ENCODE assay signal across 25 mouse cellular contexts in the genomic region with DNA sequence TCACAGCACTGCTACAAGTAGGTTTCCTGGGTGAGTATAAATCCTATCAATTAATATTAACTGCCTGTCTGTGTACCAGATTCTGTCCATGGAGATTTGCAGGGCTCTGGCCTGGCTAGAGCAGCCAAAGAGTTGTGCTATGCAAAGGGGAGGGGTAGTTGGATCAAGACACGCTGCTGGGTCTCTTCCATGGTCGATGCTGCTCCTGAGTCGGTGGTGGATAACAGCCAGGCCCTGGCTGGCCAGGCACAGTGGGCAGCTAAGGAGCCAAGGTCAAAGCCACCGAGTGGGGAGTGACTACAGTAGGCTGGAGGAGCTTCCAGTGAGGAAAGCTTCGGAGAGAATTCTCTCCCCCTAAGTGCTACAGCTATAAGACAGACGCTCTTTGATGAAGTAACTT. TPM values are rescaled to one million over a fixed set of nuclear protein-coding genes. Genes with fewer than 3 reads are reported as not detected.
DNase-seq lines count a peak whose midpoint lies in the region; ATAC-seq and TF ChIP-seq lines count a peak whose summit lies in the region.
"Had no signal": no experiment of that assay in that cellular context is flagged by ENCODE, and none has a peak within 500 bp of the region (broad histone marks: within the 10 kb centered on the region; RNA-seq: fewer than 3 reads in every experiment).

No protein-coding gene starts in this region.

- no peaks in the 10 kb centered on the region for H3K36me3 ChIP-seq in hindbrain, postnatal 0 days (ENCODE audit: insufficient read depth, low read length)
- no peaks in the 10 kb centered on the region for H3K36me3 ChIP-seq in hindbrain, embryonic 11.5 days (ENCODE audit: control insufficient read depth, insufficient read depth, low read length)
- H3K36me3 ChIP-seq: embryonic facial prominence, embryonic 15.5 days had no signal

- no peak for TF ChIP-seq CTCF in hindbrain, postnatal 0 days (IDR thresholded peaks at IDR 0.05; ENCODE audit: low read depth)

- H3K27ac ChIP-seq in hindbrain, postnatal 0 days: no peak overlapping the region
- no peak overlapping the region for H3K27ac ChIP-seq in hindbrain, embryonic 11.5 days (ENCODE audit: low read depth, low read length)
- H3K27ac ChIP-seq: embryonic facial prominence, embryonic 15.5 days; kidney, postnatal 0 days had no signal

- no peaks in the 10 kb centered on the region for H3K9me3 ChIP-seq in hindbrain, postnatal 0 days (ENCODE audit: low read length)
- H3K9me3 ChIP-seq in hindbrain, embryonic 11.5 days (ENCODE audit: control insufficient read depth, low read length): no peaks in the 10 kb centered on the region
- H3K9me3 ChIP-seq: embryonic facial prominence, embryonic 15.5 days had no signal

- H3K9ac ChIP-seq in hindbrain, postnatal 0 days (replicated peaks; ENCODE audit: low read length): no peak overlapping the region
- no peak overlapping the region for H3K9ac ChIP-seq in hindbrain, embryonic 11.5 days (ENCODE audit: low read depth, low read length)
- H3K9ac ChIP-seq: embryonic facial prominence, embryonic 15.5 days; lung, embryonic 14.5 days had no signal

- H3K27me3 ChIP-seq in hindbrain, postnatal 0 days (ENCODE audit: insufficient read depth, low read length): no peaks in the 10 kb centered on the region
- no peaks in the 10 kb centered on the region for H3K27me3 ChIP-seq in hindbrain, embryonic 11.5 days (ENCODE audit: control insufficient read depth, insufficient read depth, low read length)
- H3K27me3 ChIP-seq: embryonic facial prominence, embryonic 15.5 days had no signal

- no peak for ATAC-seq in hindbrain, postnatal 0 days
- ATAC-seq in hindbrain, embryonic 11.5 days (ENCODE audit: low FRiP score): no peak
- ATAC-seq: forebrain, embryonic 16.5 days had no signal

- DNase-seq in cerebellum, postnatal 25 days: peak; percentile 27 to 49
- DNase-seq in cerebellum, adult 9-11 months: no peak
- DNase-seq in hindbrain, postnatal 0 days (ENCODE audit: low spot score): peak; percentile 8
- DNase-seq in hindbrain, embryonic 11.5 days (ENCODE audit: low spot score): no peak
- peak; percentile 40 for DNase-seq in ovary, postnatal 36 days (ENCODE audit: low spot score)
- DNase-seq in ovary, postnatal 10 days (ENCODE audit: low spot score): no peak
- DNase-seq in lung, adult 18-20 months: no peak
- DNase-seq: B cell, adult 2 months; cerebellum, postnatal 36 days; kidney, adult 18-20 months; lung, embryonic 14.5 days; lung, postnatal 4 days; right cerebral cortex, postnatal 14 days; spleen, adult 18-20 months; thymus, postnatal 4 days had no signal

- no peak overlapping the region for H3K4me2 ChIP-seq in hindbrain, postnatal 0 days (ENCODE audit: low read depth, low read length)
- H3K4me2 ChIP-seq in hindbrain, embryonic 11.5 days (replicated peaks; ENCODE audit: low read depth, low read length): no peak overlapping the region
- H3K4me2 ChIP-seq: embryonic facial prominence, embryonic 15.5 days; liver, embryonic 11.5 days; lung, embryonic 14.5 days had no signal

- no peaks in the 10 kb centered on the region for H3K4me1 ChIP-seq in hindbrain, postnatal 0 days (ENCODE audit: insufficient read depth, low read length)
- H3K4me1 ChIP-seq in hindbrain, embryonic 11.5 days (replicated peaks; ENCODE audit: control insufficient read depth, insufficient read depth, low read length): no peaks in the 10 kb centered on the region
- H3K4me1 ChIP-seq: embryonic facial prominence, embryonic 15.5 days had no signal

- no peak overlapping the region for H3K4me3 ChIP-seq in hindbrain, postnatal 0 days (ENCODE audit: low read length)
- H3K4me3 ChIP-seq in hindbrain, embryonic 11.5 days (ENCODE audit: low read depth, low read length): no peak overlapping the region
- H3K4me3 ChIP-seq: embryonic facial prominence, embryonic 15.5 days had no signal

- WGBS in hindbrain, postnatal 0 days: 68% methylated on average over 6 of the region's 6 CpGs
- WGBS in hindbrain, embryonic 11.5 days: 84% methylated on average over 6 of the region's 6 CpGs

RNA-seq across cellular contexts. Expression of a gene that starts 24.0 kb away (rescaled TPM):
- 0.37 TPM in 1 of 2 replicates, not detected in the other for total RNA-seq in hindbrain, postnatal 0 days (2014; rRNA removed)
- 0.21 TPM in 1 of 2 replicates, not detected in the other for polyA plus RNA-seq in hindbrain, postnatal 0 days (2015; fragmentation: Nextera tagmentation; extraction: Ambion mirVana)
- not detected in 2 replicates for polyA plus RNA-seq in hindbrain, embryonic 11.5 days (2014; fragmentation: Nextera tagmentation; extraction: Ambion mirVana)
- total RNA-seq: adrenal gland, adult 18-20 months; heart, adult 18-20 months; hematopoietic stem cell, adult 5-6 weeks; layer of hippocampus, adult 18-20 months; layer of hippocampus, postnatal 25 days; left cerebral cortex, postnatal 14 days had no signal
- polyA plus RNA-seq: embryonic facial prominence, embryonic 15.5 days; forebrain, embryonic 16.5 days; kidney, postnatal 0 days; liver, embryonic 11.5 days; lung, embryonic 14.5 days had no signal

RNA-seq across cellular contexts. Expression of a gene that starts 52.6 kb away (rescaled TPM):
- not detected in 2 replicates for total RNA-seq in hindbrain, postnatal 0 days (2014; rRNA removed)
- polyA plus RNA-seq in hindbrain, postnatal 0 days (2015; fragmentation: Nextera tagmentation; extraction: Ambion mirVana): not detected in 2 replicates
- not detected in 2 replicates for polyA plus RNA-seq in hindbrain, embryonic 11.5 days (2014; fragmentation: Nextera tagmentation; extraction: Ambion mirVana)
- total RNA-seq: adrenal gland, adult 18-20 months; heart, adult 18-20 months; hematopoietic stem cell, adult 5-6 weeks; layer of hippocampus, adult 18-20 months; layer of hippocampus, postnatal 25 days; left cerebral cortex, postnatal 14 days had no signal
- polyA plus RNA-seq: embryonic facial prominence, embryonic 15.5 days; forebrain, embryonic 16.5 days; kidney, postnatal 0 days; liver, embryonic 11.5 days; lung, embryonic 14.5 days had no signal

RNA-seq across cellular contexts. Expression of a gene that starts 55.8 kb away (rescaled TPM):
- total RNA-seq in hindbrain, postnatal 0 days (2014; rRNA removed): not detected in 2 replicates
- polyA plus RNA-seq in hindbrain, postnatal 0 days (2015; fragmentation: Nextera tagmentation; extraction: Ambion mirVana): not detected in 2 replicates
- polyA plus RNA-seq in hindbrain, embryonic 11.5 days (2014; fragmentation: Nextera tagmentation; extraction: Ambion mirVana): not detected in 2 replicates
- total RNA-seq: adrenal gland, adult 18-20 months; heart, adult 18-20 months; layer of hippocampus, adult 18-20 months; layer of hippocampus, postnatal 25 days; left cerebral cortex, postnatal 14 days had no signal
- polyA plus RNA-seq: embryonic facial prominence, embryonic 15.5 days; liver, embryonic 11.5 days; lung, embryonic 14.5 days had no signal

Comparison
In these comparisons a context has a peak if more than half of its experiments do, and no peak if none do; other contexts are left out.
1. DNase-seq: peak in cerebellum, postnatal 25 days (2 of 2), hindbrain, postnatal 0 days (single experiment) and ovary, postnatal 36 days (single experiment); none in cerebellum, adult 9-11 months (single experiment), hindbrain, embryonic 11.5 days (single experiment), ovary, postnatal 10 days (single experiment) and lung, adult 18-20 months (0 of 2).